Mouse (Mus musculus): Measurements from ENCODE around the gene Rbfox2.

Rbfox2 gene

DNA sequence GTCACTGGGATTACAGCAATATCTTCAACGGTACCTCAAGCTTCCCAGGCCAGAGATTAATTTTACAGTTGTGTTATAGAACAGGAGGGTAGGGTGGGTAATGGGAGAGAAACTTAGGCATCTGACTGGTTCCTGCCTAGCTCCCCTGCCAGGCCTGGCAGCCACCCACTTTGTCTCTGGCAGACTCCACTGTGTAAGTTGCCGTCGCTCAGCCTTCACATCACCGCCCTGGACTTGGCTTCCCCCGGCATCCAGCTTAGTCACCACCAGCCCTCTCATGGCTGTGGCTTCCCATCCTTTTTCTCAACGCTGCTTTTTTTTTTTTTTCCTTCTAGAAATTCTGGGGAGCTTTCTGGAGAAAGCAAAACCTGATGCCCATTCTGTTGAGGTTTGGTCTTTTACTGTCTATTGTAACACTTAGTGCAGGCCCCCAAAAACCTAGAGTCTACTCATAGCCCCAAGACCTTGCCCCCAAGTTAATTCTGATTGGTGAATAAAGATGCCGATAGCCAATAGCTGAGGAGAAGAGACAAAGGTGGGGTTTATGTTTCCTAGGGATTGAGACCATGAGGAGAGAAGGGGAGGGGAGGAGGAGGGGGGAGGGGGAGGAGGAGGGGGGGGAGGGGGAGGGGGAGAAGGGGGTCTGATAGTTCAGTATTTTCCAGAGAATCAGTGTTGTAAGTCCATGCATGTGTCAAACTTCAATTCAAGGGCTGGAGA is 25.6 kb upstream of the Rbfox2 start:
- no peak for DNase-seq (ENCODE audit: low read depth, low spot score)

DNA sequence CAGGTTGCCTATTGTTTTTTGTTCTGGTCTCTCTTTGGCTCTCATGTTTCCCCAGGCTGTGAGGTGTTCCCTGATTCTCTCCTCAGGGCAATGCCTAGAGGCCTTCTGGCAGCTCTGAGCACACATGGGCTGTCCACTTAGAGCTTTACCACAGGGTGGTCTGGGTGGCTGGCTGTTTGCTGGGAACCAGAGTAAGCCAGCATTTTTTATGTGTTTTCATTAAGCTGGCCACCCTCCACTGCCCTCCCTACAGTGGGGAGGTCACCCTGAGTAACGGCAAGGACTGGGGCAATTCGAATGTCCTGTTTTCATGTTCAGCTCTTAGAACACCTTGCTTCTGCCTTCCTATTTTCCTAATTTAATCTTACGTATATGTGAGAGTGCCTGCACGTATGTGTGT is 24.6 kb upstream of the Rbfox2 start:
- no peak for DNase-seq (ENCODE audit: low read depth, low spot score)

DNA sequence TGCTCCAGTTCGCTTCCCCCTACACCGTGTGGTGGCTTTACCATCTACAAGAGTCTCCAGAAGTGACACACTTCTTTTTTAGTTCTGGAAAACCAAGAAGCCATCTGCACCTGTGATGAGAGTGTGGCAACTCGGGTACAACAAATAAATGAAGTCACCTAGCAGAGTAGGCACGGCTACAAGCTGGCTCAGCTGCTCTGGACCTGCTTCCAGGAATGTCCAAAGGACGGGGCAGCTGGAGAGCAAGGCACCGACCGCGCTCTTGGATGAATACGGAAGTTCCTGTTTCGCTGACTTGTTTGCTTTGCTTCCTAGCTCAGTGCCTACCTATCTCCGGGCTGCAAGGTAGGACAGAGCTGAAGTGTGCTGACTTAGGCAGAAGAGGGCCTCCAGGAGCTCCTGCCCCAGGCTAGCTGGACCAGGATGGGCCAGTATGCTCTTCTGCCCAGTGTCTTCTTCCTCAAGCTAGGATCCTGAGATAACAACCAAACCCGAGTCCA is 22.9 kb upstream of the Rbfox2 start:
- no peak for DNase-seq (ENCODE audit: low read depth, low spot score)

DNA sequence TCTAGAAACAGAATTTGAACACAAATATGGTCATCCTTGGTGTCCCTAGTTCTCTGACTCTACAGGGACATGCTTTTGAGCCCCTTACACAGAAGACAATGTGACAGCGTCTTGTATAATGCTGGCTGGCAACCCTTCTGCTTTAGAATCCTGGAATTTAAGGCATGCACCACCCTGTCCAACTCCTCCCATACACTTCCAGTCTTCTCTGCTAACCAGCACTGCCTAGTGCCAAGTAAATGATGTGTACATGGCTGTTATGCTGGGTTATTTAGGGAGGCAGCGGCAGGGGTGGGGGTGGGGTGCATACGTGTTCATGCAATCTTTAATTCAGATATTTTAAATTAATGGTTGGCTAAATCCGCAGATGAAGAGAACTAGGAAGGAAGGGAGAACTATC is 19.6 kb upstream of the Rbfox2 start:
- no peak for DNase-seq (ENCODE audit: low read depth, low spot score)

DNA sequence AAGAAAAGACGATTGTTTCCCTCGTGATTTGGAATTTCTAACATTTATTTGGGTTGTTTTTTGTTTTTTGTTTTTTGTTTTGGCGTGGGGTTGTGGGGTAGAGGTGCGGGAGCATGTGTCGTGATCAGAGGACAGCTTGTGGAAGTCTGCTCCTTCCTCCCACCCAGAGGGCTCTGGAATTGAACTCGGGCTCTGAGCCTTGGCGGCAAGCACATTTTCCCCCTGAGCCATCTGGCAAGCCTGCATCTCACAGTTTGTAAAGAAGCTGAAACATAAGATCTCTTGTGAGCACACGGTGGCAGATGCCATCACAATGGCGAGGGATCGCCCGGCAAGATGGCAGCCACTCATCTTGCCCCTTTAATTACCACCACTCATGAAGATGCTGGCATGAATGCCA is 17.6 kb upstream of the Rbfox2 start:
- no peak for DNase-seq (ENCODE audit: low read depth, low spot score)

DNA sequence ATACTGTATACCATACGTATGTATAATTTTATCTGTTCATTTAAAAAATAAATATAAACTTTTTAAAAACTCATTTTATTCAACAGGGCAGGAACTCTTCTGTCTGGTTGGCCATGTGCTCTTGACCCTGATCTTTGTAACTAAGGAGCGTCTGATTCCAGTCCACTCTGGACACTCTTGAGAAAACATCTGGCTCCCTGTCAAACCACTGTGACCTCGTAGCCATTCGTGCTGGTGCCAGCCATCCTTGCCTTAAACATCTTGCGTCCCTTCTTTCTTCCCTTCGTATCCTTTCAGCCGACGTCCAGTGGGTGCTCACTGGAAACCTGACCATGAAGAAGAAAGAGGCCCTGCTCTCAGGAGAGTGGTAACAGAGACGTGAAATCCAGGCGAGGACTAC is 16.4 kb upstream of the Rbfox2 start:
- DNase-seq (ENCODE audit: low read depth, low spot score) = no peak

DNA sequence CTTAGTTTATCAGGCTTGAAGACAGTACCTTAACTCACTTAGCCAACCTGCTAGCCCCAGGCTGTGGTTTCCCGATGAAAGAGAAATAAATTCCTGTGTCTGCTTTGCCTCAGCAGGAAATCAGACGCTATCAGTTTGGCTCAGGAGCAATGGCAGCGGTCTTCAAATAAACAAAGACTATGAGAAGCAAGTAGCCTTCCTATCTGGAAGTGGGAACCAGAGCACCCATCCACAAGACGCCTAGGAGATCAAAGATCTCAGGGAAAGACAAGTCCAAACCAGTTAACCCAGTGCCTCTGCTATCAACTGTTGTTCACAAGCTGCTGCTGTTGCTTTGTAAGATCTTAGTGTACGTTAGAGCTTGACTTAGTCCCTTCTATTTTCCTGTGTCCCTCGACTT is 6.9 kb upstream of the Rbfox2 start:
- no peak for DNase-seq (ENCODE audit: low read depth, low spot score)

DNA sequence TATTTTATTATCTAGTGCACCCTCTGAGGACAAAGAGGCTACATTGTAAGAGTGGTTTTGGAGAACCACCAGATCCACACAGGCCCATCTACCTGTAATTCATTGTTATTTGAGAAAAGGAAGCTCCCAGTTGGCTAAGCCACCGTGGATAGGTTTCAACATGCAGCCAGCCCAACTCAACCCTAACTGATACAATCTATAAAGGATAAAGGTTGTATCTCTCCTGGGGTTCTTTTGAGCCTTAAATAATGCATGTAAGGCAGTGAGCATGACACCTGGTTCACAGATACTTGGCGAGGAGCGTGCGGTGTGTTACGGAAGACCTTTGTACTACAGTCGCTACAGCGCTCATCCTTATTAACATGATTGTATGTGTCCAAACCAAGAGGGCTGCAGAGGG is 6.0 kb upstream of the Rbfox2 start:
- no peak for DNase-seq (ENCODE audit: low read depth, low spot score)

DNA sequence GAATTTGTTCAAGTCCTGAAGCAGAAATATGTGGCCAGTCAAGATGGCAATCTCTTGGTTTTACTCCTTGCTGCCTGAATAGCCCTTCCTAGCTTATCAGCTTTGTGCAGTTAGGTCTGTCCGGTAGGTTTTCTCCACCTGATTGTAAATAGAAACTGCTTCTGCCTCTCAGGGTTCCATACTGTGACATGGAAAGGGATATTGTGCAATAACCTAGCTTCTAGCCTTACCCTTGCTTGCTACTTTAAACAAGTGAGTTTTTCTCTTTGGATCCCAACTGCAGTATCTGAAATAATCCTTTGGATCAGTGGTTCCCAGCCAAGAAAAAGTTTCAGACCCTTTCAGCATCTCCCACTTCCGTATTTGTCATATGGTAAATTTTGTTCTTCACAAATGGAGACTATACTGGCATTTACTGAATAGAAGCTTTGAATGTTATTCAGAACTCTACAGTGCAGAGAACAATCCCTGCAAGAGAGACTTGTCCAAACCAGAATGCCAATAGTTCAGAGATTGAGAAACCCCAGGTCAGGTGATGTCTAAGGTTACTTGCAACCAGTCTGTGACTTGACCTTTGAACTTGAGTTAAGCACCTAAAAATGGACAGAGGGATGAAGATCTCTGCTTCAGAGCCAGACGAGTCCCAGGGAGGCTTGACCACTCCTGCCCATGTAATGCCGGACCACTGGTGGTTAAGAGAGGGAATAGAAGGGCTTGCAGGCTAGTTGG is 1.1 kb upstream of the Rbfox2 start:
- no peak for DNase-seq (ENCODE audit: low read depth, low spot score)

DNA sequence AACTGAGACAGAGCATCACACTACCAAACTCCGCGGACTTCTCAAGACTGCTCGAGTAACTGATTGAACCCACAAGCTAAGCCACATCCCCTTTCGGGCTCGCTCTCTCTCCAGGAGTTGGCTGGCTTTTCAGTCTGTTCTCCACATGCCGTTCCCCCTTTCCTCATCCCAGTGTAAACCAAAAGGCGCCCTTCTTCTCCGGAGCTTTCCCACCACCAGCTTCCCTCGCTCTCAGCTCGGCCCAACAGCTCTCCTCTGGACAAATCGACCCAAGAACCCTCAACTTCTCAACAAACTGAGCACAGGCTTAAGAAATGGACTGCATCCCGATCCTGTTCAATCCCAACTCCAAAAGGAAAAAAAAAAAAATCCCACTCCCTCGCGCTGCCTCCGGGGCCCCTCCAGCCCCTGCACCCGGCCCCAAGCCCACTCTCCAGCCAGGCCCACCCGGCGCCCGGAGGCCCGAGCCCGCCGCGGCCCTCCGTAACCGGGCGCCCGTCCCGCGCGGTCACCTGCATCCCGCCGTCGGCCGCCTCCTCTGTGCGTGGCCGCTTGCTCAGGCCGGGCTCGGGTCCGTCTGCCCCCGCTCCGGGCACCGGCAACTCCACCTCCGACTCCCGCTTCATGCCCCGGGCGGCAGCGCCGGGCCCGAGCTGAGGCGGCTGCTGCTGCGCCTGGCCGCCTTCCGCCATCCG is 805 bp downstream of the Rbfox2 start:
- DNase-seq (ENCODE audit: low read depth, low spot score) = peak; percentile 53

DNA sequence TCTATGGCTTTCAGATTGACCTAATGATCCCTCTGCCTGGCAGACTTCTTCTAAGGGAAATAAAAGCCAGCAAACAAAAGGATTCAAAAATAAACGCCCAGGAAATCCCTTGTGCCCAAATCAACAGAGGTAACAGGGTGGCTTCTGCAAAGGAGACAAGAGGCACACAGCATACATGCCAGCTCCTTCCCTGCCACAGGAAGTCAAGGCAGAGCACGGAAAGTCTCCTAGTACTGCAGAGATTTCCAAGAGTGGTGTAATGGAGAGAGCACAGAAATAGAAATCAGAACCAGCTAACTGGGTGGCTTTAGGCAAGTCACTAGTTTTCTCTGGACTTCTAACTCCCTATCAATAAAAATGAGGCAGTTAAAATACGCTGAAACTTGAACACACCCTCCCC is 1.8 kb downstream of the Rbfox2 start:
- DNase-seq (ENCODE audit: low read depth, low spot score) = no peak

DNA sequence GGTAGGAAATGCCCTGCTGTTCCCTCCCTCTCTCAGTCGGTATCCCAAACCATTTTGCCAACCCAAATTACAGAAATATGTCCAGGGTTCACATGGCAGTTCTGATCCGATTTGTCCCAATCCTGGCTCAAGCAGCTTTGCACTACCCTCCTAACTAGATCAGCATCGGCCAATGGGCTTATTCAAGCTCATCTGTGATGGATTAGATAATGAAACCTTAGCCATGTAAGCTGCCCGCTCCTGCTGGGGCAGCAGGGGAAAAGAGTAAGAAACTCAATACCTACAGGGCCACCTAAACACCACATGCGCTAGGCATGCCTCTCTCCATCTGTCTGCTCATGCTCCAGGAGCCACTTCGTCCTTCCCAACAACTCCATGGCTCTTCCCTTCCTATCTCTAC is 5.7 kb downstream of the Rbfox2 start:
- no peak for DNase-seq (ENCODE audit: low read depth, low spot score)

DNA sequence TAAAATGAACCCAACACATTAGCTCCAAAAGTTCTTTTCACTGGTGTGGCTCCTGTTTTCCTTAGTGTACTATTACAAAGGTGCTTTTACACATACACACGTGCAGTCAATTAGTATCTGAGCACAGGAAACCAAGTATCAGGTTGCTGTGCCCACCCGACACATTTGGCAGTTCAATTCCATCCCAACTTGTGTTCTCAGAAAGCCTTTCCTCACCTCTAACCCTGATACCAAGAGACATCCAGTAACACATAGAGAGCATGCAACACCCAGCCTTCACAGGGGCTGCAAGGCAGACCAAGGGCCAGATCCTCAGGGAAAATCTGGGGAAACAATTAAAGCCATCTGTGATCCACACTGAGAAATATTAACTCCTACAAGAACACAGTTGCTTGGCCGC is 8.2 kb downstream of the Rbfox2 start:
- peak; percentile 90 for DNase-seq (ENCODE audit: low read depth, low spot score)

DNA sequence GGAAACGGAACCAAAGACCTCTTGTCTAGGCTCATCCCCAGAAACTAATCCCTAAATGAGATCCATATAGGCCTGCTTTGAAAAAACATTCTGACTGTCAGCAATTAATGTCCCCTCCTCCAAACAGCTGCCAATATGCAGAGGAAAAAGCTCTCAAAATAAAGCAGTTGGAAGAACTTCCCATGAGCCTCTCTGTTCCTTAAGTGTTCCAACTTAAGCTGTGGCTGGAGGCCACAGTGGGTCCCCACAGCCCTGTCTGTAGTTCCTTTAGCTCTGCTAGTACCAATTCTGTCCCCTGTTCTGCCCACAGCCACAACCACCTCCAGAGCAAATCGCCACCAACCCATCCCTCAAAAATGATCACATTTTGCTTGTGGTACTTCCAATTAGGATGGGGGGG is 10.2 kb downstream of the Rbfox2 start:
- no peak for DNase-seq (ENCODE audit: low read depth, low spot score)

DNA sequence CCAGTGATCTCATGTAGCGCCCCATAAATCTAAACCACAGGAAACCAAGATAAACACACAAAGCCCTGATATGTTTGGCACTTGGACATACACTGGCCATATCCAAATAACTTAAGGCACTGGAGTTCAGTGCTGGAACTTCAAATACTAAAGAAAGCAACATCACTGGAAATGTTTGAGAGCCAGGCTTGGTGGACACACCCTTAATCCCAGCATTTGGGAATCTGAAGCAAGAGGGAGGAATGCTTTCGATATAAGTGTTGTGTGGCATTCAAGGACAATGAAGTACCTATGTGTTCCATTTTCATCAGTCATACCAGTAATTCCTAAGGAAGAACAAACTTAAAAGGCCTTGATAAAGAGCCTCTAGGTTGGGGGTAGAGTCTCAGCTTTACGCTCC is 13.3 kb downstream of the Rbfox2 start:
- DNase-seq (ENCODE audit: low read depth, low spot score) = no peak

DNA sequence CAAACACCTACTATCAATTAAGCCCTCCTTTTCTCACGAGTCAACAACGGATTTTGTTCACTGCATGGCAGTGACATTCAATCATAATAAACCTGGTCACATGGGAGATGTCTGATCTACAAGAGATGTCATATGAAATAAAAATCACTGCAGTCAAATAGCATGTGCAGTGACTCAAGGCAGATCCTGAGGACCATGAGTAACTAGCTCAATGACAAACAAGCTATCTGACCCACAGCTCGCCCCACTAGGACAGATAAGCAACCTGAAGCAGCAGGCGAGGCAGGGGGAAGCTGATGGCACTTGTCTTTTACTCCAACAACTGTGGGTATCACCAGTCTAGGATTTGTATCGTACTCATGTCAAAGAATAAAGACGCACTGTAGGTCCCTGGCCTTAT is 14.4 kb downstream of the Rbfox2 start:
- DNase-seq (ENCODE audit: low read depth, low spot score) = no peak

DNA sequence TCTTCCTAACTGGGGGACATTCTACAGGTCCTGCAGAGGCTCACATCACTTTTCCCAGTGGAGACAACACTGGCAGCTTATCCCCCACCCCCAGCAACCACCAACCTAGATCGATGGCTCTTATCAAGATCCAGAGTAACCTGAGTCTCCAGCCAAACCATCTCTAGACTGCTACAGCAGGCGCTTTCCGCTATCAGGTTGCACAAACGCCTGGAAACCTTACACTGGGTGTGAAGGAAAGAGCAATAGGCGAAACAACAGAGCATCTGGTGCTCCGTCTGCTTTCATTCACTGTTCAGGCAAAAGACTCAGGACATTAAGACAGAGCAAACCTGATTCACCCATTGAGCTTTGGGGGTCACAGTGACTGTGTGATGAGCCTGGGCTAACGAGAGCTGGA is 15.3 kb downstream of the Rbfox2 start:
- no peak for DNase-seq (ENCODE audit: low read depth, low spot score)

DNA sequence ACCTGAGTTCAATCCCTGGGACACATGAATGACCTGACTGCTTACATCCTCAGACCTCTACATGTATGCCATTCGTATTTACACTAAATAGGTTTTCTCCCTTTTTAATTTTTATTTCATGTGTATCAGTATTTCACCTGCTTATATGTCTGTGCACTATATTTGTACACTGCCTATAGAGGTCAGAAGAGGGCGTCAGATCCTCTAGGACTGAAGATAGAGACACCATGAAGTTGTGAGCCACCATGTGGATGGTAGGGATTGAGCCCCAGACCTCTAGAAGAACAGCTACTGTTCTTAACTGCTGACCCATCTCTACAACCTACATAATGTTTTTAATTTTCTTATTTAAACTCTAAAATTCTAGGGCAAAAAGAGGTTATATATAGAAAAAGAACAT is 16.5 kb downstream of the Rbfox2 start:
- DNase-seq (ENCODE audit: low read depth, low spot score) = no peak

DNA sequence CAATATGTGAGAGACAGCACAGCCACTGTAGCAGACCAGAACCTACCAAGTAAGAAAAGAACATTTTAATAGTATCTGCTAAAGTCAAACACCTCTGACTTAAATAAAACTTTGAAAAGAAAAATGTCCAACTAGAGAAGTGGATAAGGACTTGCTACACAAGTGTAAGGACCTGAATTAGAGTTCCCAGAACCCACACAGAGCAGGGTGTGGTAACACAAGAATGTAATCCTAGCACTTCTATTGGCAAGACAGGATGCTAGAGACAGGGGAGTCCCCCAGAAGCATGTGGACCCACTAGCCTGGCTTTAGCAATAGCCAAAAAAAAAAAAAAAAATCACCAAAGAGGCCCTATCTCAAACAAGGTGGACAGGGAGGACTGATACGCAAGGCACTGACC is 26.7 kb downstream of the Rbfox2 start:
- DNase-seq (ENCODE audit: low read depth, low spot score) = no peak

DNA sequence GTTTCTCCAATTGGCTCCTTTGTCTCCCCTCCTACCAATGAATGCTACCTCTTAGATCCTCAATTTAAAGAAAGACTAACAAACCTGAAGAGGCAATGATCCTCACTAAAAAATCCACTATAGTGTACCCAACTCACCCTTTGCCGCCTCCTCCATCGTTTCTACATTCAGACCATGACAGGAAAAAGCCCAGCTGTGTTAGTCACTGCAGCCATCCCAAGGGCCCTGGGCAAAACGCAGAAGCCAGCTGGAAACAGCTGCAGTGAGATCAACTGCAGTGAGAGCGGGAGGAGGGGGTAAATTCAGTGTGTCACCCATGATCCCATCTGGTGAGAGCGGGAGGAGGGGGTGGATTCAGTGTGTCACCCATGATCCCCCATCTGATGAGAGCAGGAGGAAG is 28.0 kb downstream of the Rbfox2 start:
- DNase-seq (ENCODE audit: low read depth, low spot score) = no peak

DNA sequence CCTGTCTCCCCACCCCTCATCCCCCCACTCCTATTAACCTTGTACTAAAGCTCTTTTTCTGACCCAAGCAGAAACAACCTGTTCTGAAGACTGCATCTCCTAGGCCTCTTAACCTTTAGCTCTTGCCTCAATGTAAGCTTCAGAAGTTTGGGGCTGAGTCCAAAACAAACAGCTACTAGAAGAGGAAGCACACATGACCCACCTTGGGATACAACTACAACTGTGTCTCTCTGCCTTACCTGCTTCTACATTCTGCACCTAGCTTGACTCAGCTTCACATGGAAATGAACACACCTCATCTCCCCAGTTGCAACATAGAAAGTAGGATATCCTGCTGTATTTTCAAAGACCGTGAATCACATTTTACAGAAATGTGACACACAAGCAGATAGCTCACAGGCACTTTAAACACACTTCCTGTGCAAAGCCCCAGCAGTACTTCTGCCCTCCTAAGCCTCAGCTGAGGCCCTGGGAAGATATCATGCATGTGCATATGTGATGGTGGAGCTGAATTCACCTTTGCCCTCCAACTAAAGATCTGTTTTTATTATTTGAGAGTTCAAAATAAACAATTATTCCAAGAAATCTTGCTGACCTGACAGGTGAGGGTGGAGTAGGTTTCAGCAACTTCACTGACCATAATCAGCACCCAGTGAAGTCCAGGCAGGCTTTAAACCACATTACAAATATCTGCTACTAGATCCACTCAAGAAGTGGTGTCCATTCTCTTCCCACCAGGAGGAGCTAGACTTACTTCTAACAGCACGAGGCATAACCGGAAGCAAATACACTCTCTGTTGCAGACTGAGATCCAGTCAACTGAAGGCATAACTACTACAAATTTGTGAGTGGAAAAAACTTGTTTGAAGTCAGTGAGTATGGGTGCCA is 29.7 kb downstream of the Rbfox2 start:
- no peak for DNase-seq (ENCODE audit: low read depth, low spot score)

DNA sequence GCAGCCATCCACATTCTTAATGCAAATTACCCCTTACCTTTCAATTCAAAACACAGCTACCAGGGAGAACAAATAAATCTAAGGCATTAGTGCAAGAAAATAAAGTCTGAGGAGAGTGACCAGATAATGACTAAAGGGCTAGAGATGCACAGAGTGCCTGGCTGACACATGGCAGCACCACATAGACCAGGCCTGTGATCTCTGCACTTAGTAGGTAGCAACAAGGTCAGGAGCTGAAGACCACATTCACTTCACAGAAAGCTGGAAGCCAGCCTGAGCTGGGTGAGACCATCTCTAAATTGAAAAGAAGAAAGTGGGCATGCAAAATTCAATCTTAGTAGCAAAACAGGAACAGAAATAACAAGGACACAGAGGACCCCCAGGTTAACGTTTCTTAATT is 30.5 kb downstream of the Rbfox2 start:
- DNase-seq (ENCODE audit: low read depth, low spot score) = no peak

Measured in forelimb bud, embryonic 11.5 days (tissue).